Mouse (Mus musculus) hindlimb bud, embryonic 11.5 days (tissue): ENCODE data around the gene Kirrel.

Experiments used
- DNase-seq: peaks from one replicate; pipeline ENCODE4 v3.0.0-alpha.2; 2012; ENCODE audit warnings: low read depth, low spot score; ENCODE audit errors: extremely low spot score

Gene Kirrel

DNA sequence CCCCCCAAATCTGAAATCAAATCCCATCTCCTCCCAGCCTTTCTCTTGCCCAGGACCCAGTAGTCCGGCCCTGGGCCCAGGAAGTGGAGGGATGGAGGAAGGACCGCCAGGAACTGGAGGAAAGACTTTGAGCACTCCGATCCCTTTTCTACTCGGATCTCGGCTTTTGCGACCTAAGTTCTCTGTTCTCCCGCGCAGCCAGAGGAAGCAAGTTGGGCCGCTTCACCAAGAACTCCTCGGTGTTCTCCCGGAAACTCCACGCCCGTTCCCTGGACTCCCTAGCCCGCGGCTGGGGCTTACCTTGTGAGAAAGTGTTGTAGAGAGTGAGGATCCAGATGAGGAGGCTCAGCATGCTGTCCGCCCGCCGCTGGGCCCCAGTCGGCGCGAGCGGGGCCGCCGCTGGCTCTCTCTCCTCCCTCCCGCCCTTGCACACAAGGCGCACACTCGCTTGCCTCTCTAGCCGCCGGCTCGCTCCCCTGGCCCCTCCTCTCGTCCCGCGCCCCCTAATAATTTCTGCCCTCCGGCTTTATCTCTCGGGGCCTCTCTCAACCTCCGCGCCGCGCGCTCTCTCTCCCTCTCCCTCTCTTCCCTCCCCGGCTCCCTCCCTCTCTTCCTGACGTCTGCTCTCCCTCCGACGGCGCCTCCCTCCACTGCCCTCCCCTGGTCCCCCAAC lies at the start of gene Kirrel:
Gene Kirrel (minus strand): TSS at position 652 of the 673 bp plus-strand sequence.
- DNase-seq, result no peak

DNA sequence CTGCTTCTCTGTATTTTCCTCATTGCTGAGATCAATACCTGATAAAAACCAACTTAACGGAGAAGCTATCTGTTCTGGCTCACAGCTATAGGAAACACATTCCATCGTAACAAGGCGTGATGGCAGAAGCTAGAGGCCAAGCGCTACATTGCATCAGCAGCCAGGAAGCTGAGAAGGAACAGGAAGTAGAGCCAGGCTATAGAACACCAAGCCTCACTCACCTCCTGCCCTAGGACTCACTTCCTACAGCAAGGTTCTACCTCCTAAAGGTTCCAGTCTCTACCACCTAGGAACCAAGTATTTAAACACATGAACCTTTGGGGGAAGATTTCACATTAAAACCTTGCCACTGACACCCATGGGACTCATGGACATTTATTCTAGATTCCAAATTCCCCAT lies 49.1 kb upstream of the Kirrel start:
- DNase-seq, result no peak

GRCm38 (mm10) chr3:87222346-87222745 lies 47.8 kb upstream of the Kirrel start:
- no peak for DNase-seq

GRCm38 (mm10) chr3:87215176-87215575 lies 40.6 kb upstream of the Kirrel start:
- DNase-seq, result no peak

DNA sequence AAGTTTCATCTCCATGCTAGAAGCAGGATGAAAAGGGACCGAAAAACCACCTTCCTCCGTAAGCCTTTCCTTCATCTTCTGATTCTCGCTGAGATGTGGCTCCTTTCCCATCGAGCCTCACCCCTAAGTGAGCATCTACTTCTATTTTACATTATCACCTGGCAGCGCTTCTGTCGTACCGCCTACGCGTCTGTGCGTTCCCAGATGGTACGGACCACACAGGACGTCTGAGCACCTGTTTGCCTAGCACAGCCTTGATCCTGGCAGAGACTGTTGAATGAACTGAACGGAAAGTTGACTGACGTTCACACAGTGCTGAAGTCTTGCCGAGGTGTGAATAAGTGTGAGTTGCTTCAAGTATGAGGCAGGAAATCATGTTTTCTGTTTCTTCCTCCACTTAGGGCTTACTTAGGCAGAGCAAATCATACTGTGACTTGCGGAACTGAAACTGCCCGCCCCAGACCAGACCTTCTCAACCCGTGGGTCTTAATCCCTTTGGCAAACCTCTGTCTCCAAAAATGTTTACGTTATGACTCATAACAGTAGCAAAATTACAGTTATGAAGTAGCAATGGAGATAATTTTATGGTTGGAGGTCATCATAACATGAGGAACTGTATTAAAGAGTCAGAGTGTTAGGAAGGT lies 39.8 kb upstream of the Kirrel start:
- DNase-seq, result no peak

- no peak for DNase-seq
Observed at GRCm38 (mm10) chr3:87206336-87207075, 32.0 kb upstream of the Kirrel start.

DNA sequence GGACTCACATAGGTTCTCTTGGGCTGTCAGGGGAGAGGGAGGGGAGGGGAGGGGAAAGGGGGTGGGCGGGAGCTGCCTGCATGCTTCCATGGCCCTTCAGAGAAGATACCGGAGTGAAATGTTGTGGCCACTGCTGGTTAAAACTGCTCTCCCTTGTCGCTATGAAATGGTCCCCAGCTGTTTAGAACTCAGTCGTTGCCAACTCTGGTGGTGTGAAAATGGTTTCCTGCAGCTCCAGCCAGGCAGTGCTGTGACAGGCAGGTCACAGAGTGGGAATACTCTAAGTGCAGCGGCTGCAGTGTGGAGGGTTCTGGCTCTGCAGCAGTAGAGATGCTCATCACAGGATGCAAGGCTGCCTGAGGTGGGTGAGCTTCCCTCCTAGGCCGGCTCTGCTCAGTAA lies 22.1 kb upstream of the Kirrel start:
- no peak for DNase-seq

GRCm38 (mm10) chr3:87195041-87195440 lies 20.5 kb upstream of the Kirrel start:
- no peak for DNase-seq

- no peak for DNase-seq
Observed at GRCm38 (mm10) chr3:87194591-87194990, 20.0 kb upstream of the Kirrel start.

DNA sequence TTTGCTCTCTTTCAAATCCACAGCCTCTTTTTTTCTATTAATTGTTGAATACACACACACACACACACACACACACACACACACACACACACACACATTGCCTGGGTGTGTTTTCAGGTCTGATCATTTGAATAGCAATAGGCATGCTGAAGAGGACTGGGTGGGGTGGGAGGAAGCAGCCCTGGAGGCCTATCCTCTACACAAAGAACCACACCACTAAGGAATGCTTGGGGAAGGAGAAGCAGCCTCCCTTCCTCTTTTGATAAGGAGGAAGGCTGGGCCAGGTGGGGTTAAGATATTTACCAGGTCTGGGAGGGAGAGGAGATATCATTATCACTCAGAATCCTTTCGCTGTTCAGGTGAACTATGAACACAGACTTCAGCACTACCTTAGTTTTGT lies 19.2 kb upstream of the Kirrel start:
- no peak for DNase-seq

- no peak for DNase-seq
Observed at GRCm38 (mm10) chr3:87193352-87193751, 18.8 kb upstream of the Kirrel start.

GRCm38 (mm10) chr3:87176687-87177086 lies 2.1 kb upstream of the Kirrel start:
- DNase-seq, result no peak

GRCm38 (mm10) chr3:87175438-87175815 lies 880 bp upstream of the Kirrel start:
- no peak for DNase-seq

GRCm38 (mm10) chr3:87174769-87175437 lies 356 bp upstream of the Kirrel start:
- DNase-seq, result no peak

GRCm38 (mm10) chr3:87173486-87174085 lies 961 bp downstream of the Kirrel start:
- DNase-seq, result no peak

DNA sequence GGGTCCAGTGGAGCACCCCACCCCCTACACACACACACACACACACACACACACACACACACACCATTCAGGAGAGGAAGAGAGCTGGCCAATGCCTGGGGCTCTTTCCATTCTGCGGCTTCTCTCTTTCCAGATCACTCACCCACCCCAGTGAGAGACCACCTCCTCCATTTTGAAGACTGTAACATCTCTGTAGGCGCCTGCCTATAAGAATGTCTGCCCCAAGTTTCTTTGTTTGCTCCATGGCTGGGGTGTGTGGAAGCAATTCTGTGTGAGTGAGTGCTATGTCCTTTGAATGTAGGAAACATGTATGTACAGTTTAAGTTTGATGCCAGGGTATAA lies 1.5 kb downstream of the Kirrel start:
- no peak for DNase-seq

GRCm38 (mm10) chr3:87172351-87173102 lies 2.0 kb downstream of the Kirrel start:
- DNase-seq, result no peak

- DNase-seq, result no peak
Observed at GRCm38 (mm10) chr3:87171201-87172100, 3.1 kb downstream of the Kirrel start.

DNA sequence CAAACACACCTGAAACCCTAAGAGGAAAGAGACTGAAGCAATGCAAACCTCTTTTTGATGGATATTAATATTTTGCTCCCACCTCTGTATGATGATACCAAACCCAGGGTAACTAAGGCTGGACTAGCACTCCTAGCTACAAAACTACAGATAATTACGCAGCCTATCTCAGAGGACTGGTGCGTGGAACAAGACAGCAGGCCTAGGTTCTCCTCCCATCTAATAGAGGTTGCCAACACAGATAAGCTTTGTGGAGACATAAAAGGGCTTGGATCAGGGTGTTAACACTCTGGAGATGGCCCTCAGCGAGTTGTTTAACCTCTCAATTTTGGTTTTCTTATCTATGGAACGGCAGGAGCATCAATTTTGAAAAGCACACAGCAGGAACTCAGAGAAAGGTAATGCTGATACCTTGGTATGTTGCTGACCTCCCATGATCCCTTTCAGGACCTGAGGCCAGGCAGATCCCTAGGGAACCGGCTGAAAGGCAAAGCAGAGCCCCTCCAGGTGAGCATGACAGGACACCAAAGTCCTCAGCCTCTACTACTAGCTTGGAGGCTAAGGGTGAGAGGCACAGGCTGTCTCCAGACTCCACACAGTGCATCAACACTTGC lies 5.0 kb downstream of the Kirrel start:
- DNase-seq, result no peak
